Mouse (Mus musculus) brain, embryonic 14.5 days (tissue): ENCODE measurements at regions not wholly inside any gene's neighbourhood (a gene's known extent, or its start where the extent isn't known, plus 50 kb on each side); places are given as distances from the start of the nearest gene placed in this dataset.

Source experiments
- DNase-seq: peaks from one replicate; pipeline ENCODE4 v3.0.0-alpha.2; 2011; ENCODE audit warnings: low read depth
- CTCF ChIP-seq: fragments of 200-500 bp; IDR thresholded peaks from 2 replicates; pipeline ENCODE4 v1.5.1; 2012; ENCODE audit warnings: inconsistent platforms, mild to moderate bottlenecking, moderate library complexity, borderline replicate concordance; ENCODE audit not compliant: insufficient read depth, insufficient read length; ENCODE audit errors: extremely low read depth
- POLR2A ChIP-seq: fragments of 200-500 bp; IDR thresholded peaks from 2 replicates; pipeline ENCODE4 v1.6.1; 2012; ENCODE audit warnings: mild to moderate bottlenecking, inconsistent platforms, borderline replicate concordance; ENCODE audit not compliant: poor library complexity, insufficient read depth, insufficient read length, severe bottlenecking; ENCODE audit errors: extremely low read depth

DNA sequence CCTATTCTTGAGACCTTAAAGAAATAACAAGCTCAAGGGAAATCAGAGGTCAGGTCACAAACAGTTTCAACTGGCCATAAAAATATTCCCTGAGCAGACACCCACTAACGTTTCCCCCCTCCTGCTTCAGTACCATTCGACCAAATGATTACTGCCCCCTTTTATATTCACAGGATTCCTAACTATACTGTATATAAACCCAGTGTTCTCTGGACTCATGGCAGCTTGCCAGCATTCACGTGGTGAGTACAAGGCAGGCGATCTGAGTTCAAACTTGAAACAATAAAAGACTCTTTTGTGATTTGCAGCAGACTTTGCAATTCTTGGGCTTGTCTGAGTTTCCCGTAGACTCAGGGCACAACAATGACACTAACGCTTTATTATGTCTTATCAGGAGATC lies 989.0 kb upstream of the H2afb3 start:
- peak; percentile 26 for DNase-seq
- TF ChIP-seq POLR2A (no peak), CTCF (no peak)

DNA sequence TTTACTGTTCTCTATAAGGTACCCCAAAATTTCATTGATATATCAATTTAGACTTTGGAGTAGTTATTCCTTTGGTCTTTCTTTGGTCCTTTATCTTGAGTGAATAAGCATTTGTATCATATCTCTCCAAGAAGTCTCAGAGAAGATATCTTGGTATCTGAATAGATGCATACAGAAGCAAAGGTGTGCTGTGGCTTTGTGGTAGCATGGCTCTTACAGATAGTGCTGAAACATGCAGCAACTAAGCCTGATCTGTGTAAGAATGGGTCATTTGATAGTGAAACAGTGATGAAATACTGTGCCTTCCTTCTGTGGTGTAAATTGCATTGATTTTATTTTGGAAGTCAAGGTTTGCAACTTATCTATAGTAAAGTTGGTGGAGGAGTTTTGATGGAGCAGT lies 978.3 kb upstream of the H2afb3 start:
- no peak for DNase-seq
- TF ChIP-seq CTCF (no peak), POLR2A (no peak)

DNA sequence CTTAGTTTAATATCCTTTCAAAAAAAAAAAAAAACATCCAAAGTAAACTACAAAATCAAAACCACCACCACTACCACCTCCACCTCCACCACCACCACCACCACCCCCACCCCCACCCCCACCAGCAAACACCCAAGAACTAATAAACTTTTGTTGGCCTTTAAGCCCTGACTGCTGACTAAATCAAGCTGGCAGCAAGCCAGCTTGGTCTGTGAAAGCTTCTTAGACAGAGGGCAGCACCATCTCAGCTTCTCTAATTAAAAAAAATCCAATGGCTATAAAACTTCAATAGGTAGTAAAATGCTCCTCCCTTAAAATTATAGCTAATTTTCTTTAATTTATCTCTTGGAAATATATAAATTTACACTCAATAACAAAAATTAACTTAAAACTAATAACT lies 957.2 kb upstream of the H2afb3 start:
- no peak for TF ChIP-seq CTCF
- TF ChIP-seq POLR2A: no peak
- peak; percentile 64 for DNase-seq

DNA sequence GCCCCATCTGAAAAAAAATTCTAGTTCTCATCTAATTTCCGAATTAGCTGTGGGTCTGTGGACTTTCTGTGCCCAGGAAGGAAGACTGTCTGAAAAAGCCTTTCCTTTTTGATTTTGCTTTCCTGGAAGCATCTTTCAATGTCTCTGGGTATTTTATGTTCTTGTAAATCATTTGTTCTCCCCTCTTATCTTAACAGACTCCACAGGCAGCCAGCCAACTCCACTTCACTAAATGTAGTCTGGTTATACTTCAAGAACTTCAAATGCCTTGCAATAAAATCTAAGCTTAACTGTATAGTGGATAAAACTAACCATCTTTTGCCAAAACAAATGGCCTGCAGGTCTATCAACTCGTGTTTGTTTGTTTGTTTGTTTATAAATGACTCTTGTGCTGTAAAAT lies 956.7 kb upstream of the H2afb3 start:
- peak; percentile 13 for DNase-seq
- no peak for TF ChIP-seq CTCF

DNA sequence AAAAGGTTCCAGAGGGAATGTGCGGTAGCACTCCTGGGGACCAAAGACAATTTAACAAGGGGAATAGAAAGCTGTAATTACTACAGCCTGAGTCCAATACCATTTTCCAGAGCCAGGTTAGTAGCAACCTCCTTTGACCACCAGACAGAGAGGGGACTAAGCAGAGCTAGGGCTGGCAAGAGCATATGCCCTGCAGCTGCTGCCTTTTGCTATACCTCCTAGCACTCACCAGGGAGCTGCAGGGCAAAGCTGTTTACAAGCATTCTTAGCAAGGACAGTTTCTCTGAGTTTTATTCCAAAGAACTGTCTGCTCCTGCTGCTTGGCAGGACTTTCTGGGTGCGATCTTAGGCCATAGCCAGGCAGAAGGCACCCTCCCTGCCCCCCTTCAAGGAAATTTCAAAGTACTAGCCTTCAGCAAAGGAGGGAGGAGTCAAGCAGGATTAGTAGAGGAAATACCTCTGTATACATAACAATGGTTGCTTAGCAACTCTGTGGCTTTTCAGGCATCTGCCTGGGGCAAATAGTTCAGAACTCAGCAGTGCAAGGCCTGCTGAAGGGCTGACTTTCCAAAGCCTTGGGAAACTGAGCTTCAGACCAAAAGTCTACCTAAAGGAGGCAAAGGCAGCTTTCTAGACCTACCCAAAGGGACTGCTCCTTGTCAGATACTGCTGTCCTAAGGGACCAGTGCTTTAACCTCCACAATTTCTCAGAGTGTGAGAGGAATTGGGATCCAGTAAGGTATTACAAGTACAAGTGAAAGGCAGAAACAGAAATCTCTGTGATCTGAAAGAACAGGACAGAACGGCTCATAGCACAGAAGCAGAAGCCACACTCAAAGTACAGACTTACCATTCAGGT lies 919.5 kb upstream of the H2afb3 start:
- DNase-seq: peak; percentile 70
- TF ChIP-seq CTCF (no peak), POLR2A (no peak)
